Mouse (Mus musculus) E14TG2a.4 (cell line): Measurements from ENCODE around the gene Gm6509.
"Not testable (repeated sequence)": the region's sequence is repeated elsewhere in the genome, so short reads cannot be mapped to it uniquely, and the experiment has no call there.

Experiments used
- H3K27me3 ChIP-seq: 2 replicates; pipeline ENCODE4 v1.6.1; 2014; ENCODE audit warnings: low read length, control low read depth; ENCODE audit not compliant: insufficient read depth
- H3K36me3 ChIP-seq: 2 replicates; pipeline ENCODE4 v1.6.1; 2014; ENCODE audit warnings: low read length, control low read depth; ENCODE audit not compliant: insufficient read depth
- H3K4me1 ChIP-seq: replicated peaks from 2 replicates; pipeline ENCODE4 v1.6.1; 2014; ENCODE audit warnings: low read depth, low read length, control low read depth
- H3K4me3 ChIP-seq: replicated peaks from 2 replicates; pipeline ENCODE4 v1.5.1; 2014; ENCODE audit warnings: mild to moderate bottlenecking, low read length
- H3K9me3 ChIP-seq: 2 replicates; pipeline ENCODE4 v1.6.1; 2014; ENCODE audit warnings: low read length, control low read depth

Gm6509 gene

GRCm38 (mm10) chr5:94623679-94624078, at the start of gene Gm6509:
Gm6509 (plus strand) TSS chr5:94623979.
- not testable (repeated sequence) for H3K4me1 ChIP-seq, H3K27me3 ChIP-seq, H3K9me3 ChIP-seq, H3K4me3 ChIP-seq, H3K36me3 ChIP-seq

GRCm38 (mm10) chr5:94616242-94616641, 7.5 kb upstream of the Gm6509 start, which contains the start of gene Gm3147:
Gm3147 (minus strand) TSS chr5:94616342.
- H3K27me3 ChIP-seq, H3K4me3 ChIP-seq, H3K9me3 ChIP-seq, H3K4me1 ChIP-seq, H3K36me3 ChIP-seq: not testable (repeated sequence)

GRCm38 (mm10) chr5:94648082-94648481, 24.3 kb downstream of the Gm6509 start, which contains the start of gene Gm6205:
Gm6205 (plus strand) TSS chr5:94648382.
- H3K4me3 ChIP-seq: not testable (repeated sequence)

More at GRCm38 (mm10) chr5:94648082-94648481, 24.3 kb downstream of the Gm6509 start, which contains the start of gene Gm6205:
- H3K36me3 ChIP-seq, H3K9me3 ChIP-seq, H3K27me3 ChIP-seq, H3K4me1 ChIP-seq: not testable (repeated sequence)
